Mouse (Mus musculus) mouse embryonic stem cell (cell line): ENCODE measurements at regions not wholly inside any gene's neighbourhood (a gene's known extent, or its start where the extent isn't known, plus 50 kb on each side); places are given as distances from the start of the nearest gene placed in this dataset.
"Not testable (repeated sequence)": the region's sequence is repeated elsewhere in the genome, so short reads cannot be mapped to it uniquely, and the experiment has no call there.

Experiments
- in situ Hi-C, 2 experiments: fragments of 300-500 bp; cut with MboI; formaldehyde crosslinking; loops; 1 replicate in 1 of 2; 3 replicates in 1 of 2; pipeline ENCODE4 v1.14.3; 2019 to 2020; ENCODE audit warnings: low sequenced_read_pairs in 2 of 2, low pct_unique_long_range_greater_than_20kb in 1 of 2, mixed read lengths in 1 of 2; ENCODE audit not compliant: unreplicated experiment in 1 of 2

- in situ Hi-C loops = no loop called here
Observed at GRCm38 (mm10) chr10:11787240-11787639, 444.0 kb downstream of the Epm2a start.

GRCm38 (mm10) chr10:11799510-11799909 lies 456.3 kb downstream of the Epm2a start:
- in situ Hi-C loops = no loop called here

- in situ Hi-C loops = not testable (repeated sequence)
Observed at GRCm38 (mm10) chr10:11801372-11802230, 458.4 kb downstream of the Epm2a start.

DNA sequence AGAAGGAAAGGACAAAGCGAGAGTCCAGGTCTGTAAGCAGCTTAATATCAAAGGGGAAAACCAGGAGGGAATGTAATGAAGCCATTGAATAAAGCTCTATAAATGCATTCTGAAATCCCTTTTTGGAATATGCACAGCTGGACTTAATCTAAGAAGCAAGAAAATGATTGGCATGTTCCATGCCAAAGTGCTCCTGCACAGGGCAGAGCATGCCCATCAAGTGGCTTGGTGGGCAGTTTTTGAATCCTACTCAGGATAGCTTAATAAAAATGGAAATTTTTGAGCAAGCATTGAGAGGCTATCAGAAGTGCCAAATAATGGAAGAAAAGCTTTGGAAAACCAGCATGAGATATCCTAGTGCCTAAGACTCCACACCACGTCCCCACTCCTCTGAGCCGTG lies 466.1 kb downstream of the Epm2a start:
- in situ Hi-C loops = no loop called here

- in situ Hi-C loops = no loop called here
Observed at GRCm38 (mm10) chr10:11822418-11822959, 479.3 kb downstream of the Epm2a start.

GRCm38 (mm10) chr10:11841094-11841493 lies 497.9 kb downstream of the Epm2a start:
- in situ Hi-C loops = no loop called here

- in situ Hi-C loops = no loop called here
Observed at GRCm38 (mm10) chr10:11841494-11841893, 498.3 kb downstream of the Epm2a start.

DNA sequence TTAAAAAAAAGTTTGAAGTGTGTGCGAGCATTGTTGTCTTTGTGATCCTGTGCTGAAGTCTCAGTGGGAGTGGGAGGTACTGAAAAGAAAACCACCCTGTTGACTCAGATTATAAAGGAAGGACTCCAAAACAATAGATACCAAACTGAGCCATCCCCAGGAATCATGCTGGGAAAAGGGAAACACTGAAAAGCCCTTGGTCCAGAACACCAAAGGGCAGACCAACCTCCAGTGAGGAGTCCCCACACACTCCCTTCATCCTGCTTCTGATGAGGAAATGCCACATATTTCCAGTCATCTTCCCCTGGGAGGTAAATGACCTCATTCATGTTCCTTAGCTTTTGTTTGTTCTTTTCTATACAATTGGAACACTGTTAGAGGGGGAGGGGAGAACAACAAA lies 502.9 kb downstream of the Epm2a start:
- in situ Hi-C loops = no loop called here

DNA sequence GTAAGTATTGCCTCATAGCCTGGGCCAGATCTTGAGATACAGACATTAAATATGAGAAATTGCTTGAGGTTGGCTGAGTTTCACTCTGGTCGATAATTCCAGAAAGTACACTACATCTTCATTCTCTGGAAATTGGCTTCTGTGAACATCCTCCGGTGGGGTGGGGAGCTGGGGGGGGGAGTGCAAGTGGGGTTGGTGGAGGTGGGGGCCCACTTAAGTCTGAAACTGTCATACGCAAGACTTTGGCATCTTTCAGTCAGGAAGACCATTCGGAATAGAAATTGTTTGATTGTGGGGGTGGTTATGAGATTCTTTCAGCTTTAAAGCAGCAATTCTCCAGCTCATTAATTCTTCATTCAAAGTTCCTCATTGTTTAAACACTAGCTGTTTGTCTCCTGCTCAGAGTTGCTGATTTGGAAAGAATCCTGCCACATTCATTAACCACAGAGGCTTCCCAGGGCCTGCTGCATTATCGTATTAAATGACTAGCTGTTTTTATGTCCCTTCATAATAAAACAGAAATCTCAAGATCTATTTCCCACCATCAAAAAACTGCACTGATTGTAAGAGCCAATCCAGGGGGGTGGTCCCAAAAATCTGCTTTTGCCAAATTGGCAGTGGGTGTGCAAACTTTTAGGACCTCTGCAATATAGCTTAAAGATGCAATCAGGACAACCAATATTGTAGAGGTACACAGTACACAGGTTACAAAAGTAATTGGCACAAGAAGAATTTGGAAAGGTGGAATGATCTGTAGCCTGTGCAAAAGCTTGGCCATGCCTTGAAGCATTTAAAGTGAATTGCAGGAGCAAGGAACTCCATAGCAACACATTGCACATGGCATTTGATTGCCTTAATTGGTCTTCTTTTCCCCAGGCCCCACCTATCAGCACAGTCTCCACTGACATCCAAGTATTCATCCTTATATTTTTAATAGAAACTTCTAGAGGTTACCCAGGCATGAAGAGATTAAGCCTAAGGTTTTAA lies 532.2 kb downstream of the Epm2a start:
- in situ Hi-C loops = no loop called here

GRCm38 (mm10) chr10:11886237-11886636 lies 543.0 kb downstream of the Epm2a start:
- in situ Hi-C loops = no loop called here

DNA sequence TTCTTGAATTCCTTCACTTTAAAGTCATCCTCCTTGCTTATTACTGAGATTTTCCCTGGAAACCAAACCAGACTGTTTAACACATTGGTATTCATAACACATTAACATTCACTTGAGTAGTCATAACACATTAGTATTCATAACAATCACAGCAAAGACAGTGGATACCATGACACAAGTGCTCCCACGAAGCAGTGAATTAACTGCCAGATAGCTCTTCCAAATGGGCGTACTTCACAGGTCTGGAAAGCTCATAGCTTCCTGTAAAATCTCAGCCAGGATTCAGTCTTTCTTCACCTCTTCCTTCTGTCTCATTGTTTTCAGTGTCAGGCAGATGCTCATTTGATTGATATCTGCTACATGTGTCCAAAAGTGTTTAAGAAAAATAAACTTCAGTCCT lies 545.7 kb downstream of the Epm2a start:
- in situ Hi-C loops = no loop called here

DNA sequence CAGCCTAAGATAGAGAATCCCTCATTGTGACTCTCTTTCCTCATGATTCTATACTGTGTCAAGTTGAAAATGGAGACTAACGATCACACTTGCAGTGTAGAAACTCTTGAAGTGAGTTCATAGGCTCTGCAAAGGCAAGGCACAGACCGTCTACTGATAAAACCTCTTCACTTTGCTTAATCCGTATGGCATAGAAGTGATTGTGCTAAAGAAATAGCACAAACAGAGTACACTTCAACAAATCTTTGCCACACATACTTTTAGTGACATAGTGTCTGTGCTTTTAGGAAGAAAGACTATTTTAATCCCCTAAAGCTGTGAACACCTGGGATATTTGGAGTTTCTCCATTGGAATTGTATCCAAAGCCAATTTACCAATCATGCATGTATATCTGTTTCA lies 578.9 kb downstream of the Epm2a start:
- in situ Hi-C loops = no loop called here

DNA sequence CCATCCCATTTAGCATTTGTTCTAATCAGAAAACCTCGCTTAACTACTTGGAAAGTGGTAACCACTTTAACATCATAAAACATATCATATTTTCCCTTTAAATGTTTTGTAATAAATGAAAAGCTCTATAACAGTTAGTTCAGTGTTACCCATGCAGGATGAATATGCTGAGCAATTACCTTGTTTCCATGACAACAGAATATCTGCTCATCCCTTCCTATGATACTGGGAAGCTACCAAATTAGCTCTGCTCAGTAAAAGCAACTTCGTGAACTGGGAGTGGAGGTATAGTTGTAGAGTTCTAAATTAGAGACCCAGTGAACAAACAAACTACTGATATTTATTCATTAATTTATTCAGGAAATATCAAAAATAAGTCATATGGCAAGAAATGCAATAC lies 595.0 kb downstream of the Epm2a start:
- in situ Hi-C loops = no loop called here

- in situ Hi-C loops = no loop called here
Observed at GRCm38 (mm10) chr10:11942772-11943171, 599.6 kb downstream of the Epm2a start.

DNA sequence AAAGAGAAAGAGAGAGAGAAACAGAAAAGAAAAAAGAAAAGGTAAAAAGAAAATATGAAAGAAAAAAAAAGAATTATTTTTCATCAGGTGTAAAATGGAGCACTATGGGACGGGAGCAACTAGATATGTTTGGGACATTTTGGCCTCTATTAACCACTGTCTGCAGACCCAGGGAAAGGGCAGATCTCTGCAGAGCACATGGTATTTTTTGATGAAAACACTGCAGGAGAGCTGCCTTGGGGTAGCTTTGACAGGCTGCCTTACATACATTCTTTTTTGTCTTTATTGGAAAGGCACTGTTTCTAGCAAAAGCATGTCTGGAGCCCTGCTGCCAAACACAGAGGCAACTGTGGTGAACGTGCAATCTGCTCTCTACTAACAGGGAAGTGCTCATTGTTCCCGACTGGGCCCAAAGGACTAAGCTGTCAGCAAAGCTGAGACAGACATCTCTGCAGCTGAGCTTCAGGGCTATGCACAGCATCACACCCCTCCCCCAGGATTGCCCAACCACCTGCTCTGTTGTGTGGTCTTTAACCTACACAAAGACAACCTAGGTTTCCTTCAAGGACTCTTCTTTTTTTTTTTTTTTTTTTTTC lies 617.2 kb downstream of the Epm2a start:
- in situ Hi-C loops = no loop called here

- in situ Hi-C loops = loop anchor here in 1 of 2 experiments (25.0 kb wide), 1 partner anchor 632 kb away; no protein-coding TSS in a partner anchor
Observed at GRCm38 (mm10) chr10:12004966-12005365, 661.8 kb downstream of the Epm2a start.

GRCm38 (mm10) chr10:12005889-12006288 lies 662.7 kb downstream of the Epm2a start:
- in situ Hi-C loops = loop anchor here in 1 of 2 experiments (25.0 kb wide), 1 partner anchor 631 kb away; no protein-coding TSS in a partner anchor

GRCm38 (mm10) chr10:12017286-12017685 lies 674.1 kb downstream of the Epm2a start:
- in situ Hi-C loops = loop anchor here in 1 of 2 experiments (25.0 kb wide), 1 partner anchor 620 kb away; no protein-coding TSS in a partner anchor
